Mouse (Mus musculus): Measurements from ENCODE around the gene Olfr62.

DNA sequence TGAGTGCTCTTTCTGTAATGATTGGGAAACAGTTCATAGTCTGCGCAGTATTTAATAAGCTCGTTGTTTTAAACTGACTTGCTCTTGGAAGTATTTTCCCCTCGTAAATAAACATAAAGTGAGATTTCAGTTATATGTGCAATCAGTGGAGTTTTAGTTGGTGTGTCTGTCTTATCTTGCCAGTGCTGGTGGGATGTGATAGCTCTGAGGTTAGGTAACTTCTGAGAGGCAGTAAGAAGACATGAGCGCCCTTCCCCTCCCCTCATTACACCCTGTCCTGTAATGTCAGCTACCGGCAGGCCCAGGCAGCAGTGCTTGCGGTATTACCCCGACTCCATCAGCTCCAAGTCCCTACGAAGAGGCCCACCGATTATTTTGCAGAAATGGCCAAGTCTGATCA is 37.0 kb upstream of the Olfr62 start:
- TF ChIP-seq CTCF (IDR thresholded peaks at IDR 0.05; ENCODE audit: control insufficient read depth, insufficient read depth, low read length) (no peak), POLR2A (IDR thresholded peaks at IDR 0.05; ENCODE audit: borderline replicate concordance, control insufficient read depth, low read depth, low read length) (no peak)

All from bone marrow, adult 2 months (tissue).